Mouse (Mus musculus) liver, embryonic 16.5 days (tissue): ENCODE results near the gene Tmcc3. TPM values are rescaled to one million over a fixed set of nuclear protein-coding genes. Genes with fewer than 3 reads are reported as not detected.
A peak's percentile ranks its signal among the peaks of the same experiment; 100 is the strongest.

Experiments used
- ATAC-seq: fragments of 200-750 bp; cut with Nextera tagmentation; 2 replicates; pipeline ENCODE4 v1.8.0; 2017; ENCODE audit warnings: low read depth, mild to moderate bottlenecking, moderate number of reproducible peaks, moderate library complexity
- H3K27ac ChIP-seq: fragments of 300-500 bp; sonication (generic); 2 replicates; pipeline ENCODE4 v1.5.1; 2014; ENCODE audit warnings: mild to moderate bottlenecking, low read length
- H3K27me3 ChIP-seq: fragments of 300-500 bp; sonication (generic); 2 replicates; pipeline ENCODE4 v1.6.1; 2014; ENCODE audit warnings: low read depth, low read length, mixed read lengths; ENCODE audit not compliant: control insufficient read depth, insufficient read depth
- H3K36me3 ChIP-seq: fragments of 300-500 bp; sonication (generic); 2 replicates; pipeline ENCODE4 v1.6.1; 2014; ENCODE audit warnings: mild to moderate bottlenecking; ENCODE audit not compliant: control insufficient read depth, insufficient read depth
- H3K4me1 ChIP-seq: fragments of 300-500 bp; sonication (generic); 2 replicates; pipeline ENCODE4 v1.6.1; 2014; ENCODE audit warnings: low read depth, low read length, mixed read lengths; ENCODE audit not compliant: control insufficient read depth
- H3K4me2 ChIP-seq: fragments of 300-500 bp; sonication (generic); 2 replicates; pipeline ENCODE4 v1.6.1; 2014; ENCODE audit warnings: low read depth, low read length, mixed read lengths
- H3K4me3 ChIP-seq: fragments of 300-500 bp; sonication (generic); 2 replicates; pipeline ENCODE4 v1.5.1; 2014; ENCODE audit warnings: low read depth, mild to moderate bottlenecking, low read length
- H3K9ac ChIP-seq: fragments of 300-500 bp; sonication (generic); 2 replicates; pipeline ENCODE4 v1.6.1; 2014; ENCODE audit warnings: low read depth, low read length
- H3K9me3 ChIP-seq: fragments of 300-500 bp; sonication (generic); replicated peaks from 2 replicates; pipeline ENCODE4 v1.6.1; 2016; ENCODE audit warnings: low read length; ENCODE audit not compliant: control insufficient read depth
- WGBS: fragments of 180-500 bp; shearing (Covaris S2); extraction: QIAGEN DNeasy Blood & Tissue Kit; methylation state at CpG from one replicate; pipeline ENCODE4 v1.1.7; 2014; ENCODE audit not compliant: insufficient replicate concordance; 5-methylcytosine and 5-hydroxymethylcytosine counted together
- polyA plus RNA-seq: library from polyadenylated mRNA; unstranded; fragments of >200 nt; fragmentation: Nextera tagmentation; extraction: Ambion mirVana; gene quantifications from 2 replicates; pipeline ENCODE4 v1.2.1, GENCODE M21; 2015

Tmcc3 gene
- polyA plus RNA-seq, 1 experiment from 2014 or later = 6.7 TPM

DNA sequence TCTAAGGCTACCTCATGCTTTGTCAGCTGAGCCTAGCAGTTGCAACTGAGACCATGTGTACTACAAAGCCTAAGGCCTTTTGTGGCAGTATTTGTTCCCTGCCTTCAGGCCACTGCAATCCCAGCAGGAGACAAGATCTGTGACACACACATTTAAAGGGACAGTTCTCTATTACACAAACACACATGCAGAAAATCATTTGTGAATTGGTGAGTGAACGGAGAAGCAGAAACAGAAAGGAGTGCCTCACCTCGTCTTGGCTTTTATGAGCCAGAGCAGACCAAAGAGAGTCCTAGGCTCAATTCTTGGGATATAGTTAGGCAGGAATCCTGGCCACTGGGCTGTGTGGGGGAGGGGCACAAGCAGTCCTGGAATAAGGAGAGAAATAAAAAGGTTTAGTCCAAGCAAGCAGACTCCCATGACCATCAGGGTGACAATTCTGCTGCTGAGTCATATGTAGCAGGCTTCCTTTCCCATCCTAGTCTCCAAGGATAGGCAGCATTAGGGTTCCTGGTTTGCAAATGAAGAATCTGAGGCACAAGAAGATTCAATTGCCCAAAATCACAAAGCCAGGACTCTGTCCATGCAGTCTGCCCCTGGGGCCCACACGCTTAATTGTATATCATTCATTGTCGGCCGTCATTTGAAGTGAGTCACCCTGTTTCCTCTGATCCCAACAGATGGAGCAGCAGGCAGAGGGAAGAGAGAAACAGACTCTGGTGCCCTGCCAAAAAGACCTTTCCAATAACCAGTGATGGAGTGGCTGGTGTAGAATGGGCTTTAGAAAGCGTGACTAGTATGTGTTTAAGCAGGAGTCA, 16.6 kb upstream of the Tmcc3 start:
- 53% methylated on average over 6 of the region's 6 CpGs for WGBS

GRCm38 (mm10) chr10:94295923-94296605, 15.7 kb upstream of the Tmcc3 start:
- Histone ChIP-seq H3K9me3 (no peaks in the 10 kb centered on the region), H3K27me3 (no peaks in the 10 kb centered on the region), H3K4me3 (no peak overlapping the region), H3K4me1 (no peaks in the 10 kb centered on the region), H3K27ac (no peak overlapping the region), H3K36me3 (no peaks in the 10 kb centered on the region), H3K9ac (no peak overlapping the region), H3K4me2 (no peak overlapping the region)
- 78% methylated on average over 5 of the region's 5 CpGs for WGBS
- ATAC-seq = no peak

More for the DNA sequence above, 16.6 kb upstream of the Tmcc3 start:
- H3K36me3 ChIP-seq = no peaks in the 10 kb centered on the region
- H3K27ac ChIP-seq = no peak overlapping the region
- no peak overlapping the region for H3K4me2 ChIP-seq
- no peaks in the 10 kb centered on the region for H3K27me3 ChIP-seq
- H3K9me3 ChIP-seq = no peaks in the 10 kb centered on the region
- H3K4me1 ChIP-seq = no peaks in the 10 kb centered on the region
- no peak overlapping the region for H3K4me3 ChIP-seq
- no peak for ATAC-seq
- H3K9ac ChIP-seq = no peak overlapping the region

DNA sequence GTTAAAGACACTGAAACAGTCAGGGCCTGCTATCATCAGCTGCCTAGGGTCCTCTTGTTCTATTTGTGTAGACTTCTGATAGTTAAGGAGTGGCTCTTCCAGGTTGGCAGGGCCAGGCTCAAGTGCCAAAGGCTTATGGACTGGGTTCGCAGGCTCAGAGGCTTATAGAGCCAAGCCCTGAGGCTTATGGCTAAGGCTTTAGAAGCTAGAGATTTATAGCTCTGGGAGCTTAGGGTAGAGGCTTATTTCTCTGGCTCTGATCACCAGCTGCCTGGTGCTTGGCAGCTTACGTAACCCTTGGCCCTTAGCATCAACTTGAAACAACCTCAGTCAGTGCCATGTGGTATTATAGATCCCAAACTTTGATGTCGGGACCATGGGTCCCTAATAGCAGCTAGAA, 13.3 kb upstream of the Tmcc3 start, which contains the start of gene Gm4792:
Gene Gm4792 (minus strand): TSS at position 233 of the 400 bp plus-strand sequence.
- WGBS = 65% methylated on average over 3 of the region's 3 CpGs

GRCm38 (mm10) chr10:94299301-94299700, 12.4 kb upstream of the Tmcc3 start:
- no peaks in the 10 kb centered on the region for H3K4me1 ChIP-seq
- no peak overlapping the region for H3K9ac ChIP-seq
- no peaks in the 10 kb centered on the region for H3K36me3 ChIP-seq
- no peak overlapping the region for H3K27ac ChIP-seq
- H3K4me2 ChIP-seq = no peak overlapping the region
- no peaks in the 10 kb centered on the region for H3K9me3 ChIP-seq
- no peak overlapping the region for H3K4me3 ChIP-seq
- no peaks in the 10 kb centered on the region for H3K27me3 ChIP-seq
- no peak for ATAC-seq
- WGBS = 91% methylated on average over 2 of the region's 2 CpGs

More for the DNA sequence above, 13.3 kb upstream of the Tmcc3 start, which contains the start of gene Gm4792:
- H3K36me3 ChIP-seq = no peaks in the 10 kb centered on the region
- H3K4me1 ChIP-seq = no peaks in the 10 kb centered on the region
- no peak within 1 kb of the TSS for H3K9ac ChIP-seq
- no peaks in the 10 kb centered on the region for H3K27me3 ChIP-seq
- no peaks in the 10 kb centered on the region for H3K9me3 ChIP-seq
- no peak within 1 kb of the TSS for H3K4me3 ChIP-seq
- H3K27ac ChIP-seq = no peak within 1 kb of the TSS
- ATAC-seq = no peak
- no peak within 1 kb of the TSS for H3K4me2 ChIP-seq

DNA sequence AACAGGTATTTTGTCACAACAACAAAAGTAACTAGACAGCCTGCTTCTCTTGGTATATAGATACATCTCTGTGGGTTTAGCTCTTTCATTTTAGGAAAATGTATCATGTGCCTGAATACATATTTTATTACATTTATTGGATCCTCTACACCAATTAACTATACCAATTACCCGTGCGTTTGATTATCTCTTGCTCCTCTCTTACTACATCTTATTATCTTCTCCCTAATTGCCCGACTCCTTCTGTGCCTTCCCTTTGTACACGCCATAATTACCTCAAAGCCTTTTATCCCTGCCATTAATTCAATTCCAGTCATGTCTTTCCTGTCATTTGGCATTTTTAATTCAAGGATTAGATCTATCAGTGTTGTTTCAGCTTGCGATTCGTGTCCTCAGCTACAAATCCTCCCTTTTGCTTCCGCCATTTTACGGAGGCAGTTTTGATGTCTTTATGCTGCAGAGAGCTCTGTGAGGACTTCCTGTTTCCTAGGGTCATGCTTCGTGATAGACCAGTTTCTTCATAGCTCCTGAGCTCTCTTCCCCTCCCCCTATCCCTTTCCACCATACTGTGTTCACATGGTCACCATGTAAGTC, 7.6 kb upstream of the Tmcc3 start:
- no peak overlapping the region for H3K9ac ChIP-seq
- no peak overlapping the region for H3K4me2 ChIP-seq
- no peak for ATAC-seq
- H3K27ac ChIP-seq = no peak overlapping the region
- no peaks in the 10 kb centered on the region for H3K36me3 ChIP-seq
- 67% methylated on average over 9 of the region's 9 CpGs for WGBS
- H3K27me3 ChIP-seq = no peaks in the 10 kb centered on the region
- no peaks in the 10 kb centered on the region for H3K4me1 ChIP-seq
- H3K9me3 ChIP-seq = no peaks in the 10 kb centered on the region
- no peak overlapping the region for H3K4me3 ChIP-seq

DNA sequence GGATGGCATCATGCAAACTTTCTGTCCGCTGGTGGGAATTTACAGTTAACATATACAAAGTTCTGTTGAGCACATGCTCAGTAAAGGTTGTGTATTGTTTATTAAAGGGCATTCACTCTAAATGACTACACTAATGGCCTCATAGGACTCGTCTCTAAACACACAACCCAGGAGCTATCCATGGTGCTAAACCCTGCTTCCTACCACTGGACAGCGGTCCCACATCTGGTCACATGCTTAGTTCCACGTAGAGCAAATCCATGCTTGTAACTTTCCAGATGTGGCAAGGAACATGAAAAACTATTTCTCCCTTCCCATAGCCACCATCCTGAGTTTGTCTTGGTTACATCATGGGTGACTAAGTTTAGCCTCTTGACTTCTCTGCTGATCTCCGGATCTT, 6.2 kb upstream of the Tmcc3 start:
- Histone ChIP-seq H3K4me1 (no peaks in the 10 kb centered on the region), H3K4me3 (no peak overlapping the region), H3K27me3 (peaks cover 6% of the 10 kb centered on the region), H3K4me2 (no peak overlapping the region), H3K27ac (no peak overlapping the region), H3K36me3 (no peaks in the 10 kb centered on the region), H3K9ac (no peak overlapping the region), H3K9me3 (no peaks in the 10 kb centered on the region)
- no peak for ATAC-seq
- WGBS = 49% methylated on average over 5 of the region's 5 CpGs

DNA sequence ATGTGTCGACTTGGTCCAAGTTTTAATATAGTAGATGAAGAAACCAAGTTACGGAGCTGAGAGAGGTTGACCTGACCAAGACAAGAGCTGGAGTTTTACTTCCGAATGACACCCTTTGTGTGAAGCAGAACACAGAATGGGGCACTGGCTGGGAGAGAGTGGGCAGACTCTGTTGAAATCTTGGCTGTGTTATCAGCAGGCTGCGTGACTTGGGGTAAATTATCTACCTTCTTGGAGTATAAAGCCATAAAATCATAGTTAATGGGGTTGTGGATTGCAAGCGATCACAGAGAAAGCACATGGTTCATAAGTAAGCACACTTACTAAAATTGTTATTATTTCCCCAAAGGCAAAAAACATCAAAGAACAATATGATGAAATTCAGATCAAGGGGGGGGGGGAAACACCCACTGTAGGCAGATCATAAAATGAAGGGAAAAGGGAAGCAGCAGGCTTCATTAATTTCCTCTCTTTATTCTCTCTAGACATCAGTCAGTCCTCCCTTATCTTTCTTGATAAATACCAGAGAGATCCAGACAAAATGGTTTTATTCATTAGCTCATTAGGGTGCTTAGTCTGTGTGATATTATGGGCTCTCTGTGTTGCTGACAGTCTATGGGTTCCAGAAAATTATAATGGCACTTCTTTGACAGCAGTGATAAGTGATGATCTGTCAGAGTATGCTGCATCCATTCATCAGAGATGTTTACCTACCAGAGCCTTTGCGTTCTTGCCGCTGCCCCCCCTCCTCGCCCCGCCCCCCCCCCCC, 1.1 kb upstream of the Tmcc3 start:
- ATAC-seq = no peak
- Histone ChIP-seq H3K36me3 (no peaks in the 10 kb centered on the region), H3K4me1 (peaks cover 2% of the 10 kb centered on the region), H3K9me3 (no peaks in the 10 kb centered on the region), H3K27me3 (peaks cover 34% of the 10 kb centered on the region), H3K9ac (no peak overlapping the region), H3K27ac (no peak overlapping the region), H3K4me3 (no peak overlapping the region), H3K4me2 (no peak overlapping the region)
- whole genome bisulfite sequencing = 36% methylated on average over 7 of the region's 9 CpGs

GRCm38 (mm10) chr10:94312007-94312715, 412 bp downstream of the Tmcc3 start:
- Histone ChIP-seq H3K36me3 (no peaks in the 10 kb centered on the region), H3K4me2 (peak overlapping the region; percentile 60), H3K9me3 (no peaks in the 10 kb centered on the region), H3K9ac (no peak overlapping the region), H3K27ac (no peak overlapping the region), H3K27me3 (peaks cover 34% of the 10 kb centered on the region), H3K4me1 (peaks cover 2% of the 10 kb centered on the region), H3K4me3 (peak overlapping the region; percentile 47)
- 2% methylated on average over 45 of the region's 45 CpGs for WGBS
- no peak for ATAC-seq
